Mouse (Mus musculus): ENCODE data around the gene 3110001I22Rik. TPM values are rescaled to one million over a fixed set of nuclear protein-coding genes. Genes with fewer than 3 reads are reported as not detected.
"Not testable (repeated sequence)": the region's sequence is repeated elsewhere in the genome, so short reads cannot be mapped to it uniquely, and the experiment has no call there.

Gene 3110001I22Rik
- polyA plus RNA-seq, 1 experiment from 2014 or later = 3.8 TPM

GRCm38 (mm10) chr16:13669282-13669681 is 2.4 kb upstream of the 3110001I22Rik start:
- H3K27me3 ChIP-seq = no peaks in the 10 kb centered on the region
- no peak overlapping the region for H3K27ac ChIP-seq (replicated peaks)
- 90% methylated on average over 1 of the region's 1 CpGs for WGBS
- H3K4me3 ChIP-seq (replicated peaks) = no peak overlapping the region
- no peak overlapping the region for H3K9ac ChIP-seq
- peaks cover 20% of the 10 kb centered on the region for H3K36me3 ChIP-seq
- H3K4me2 ChIP-seq (replicated peaks) = no peak overlapping the region
- H3K4me1 ChIP-seq = peaks cover 25% of the 10 kb centered on the region
- H3K9me3 ChIP-seq (replicated peaks) = no peaks in the 10 kb centered on the region
- ATAC-seq (ENCODE audit: insufficient number of reproducible peaks, low FRiP score, low TSS enrichment, low read depth) = no peak

GRCm38 (mm10) chr16:13670896-13671295 is 833 bp upstream of the 3110001I22Rik start:
- H3K36me3 ChIP-seq; H3K4me2 ChIP-seq (replicated peaks); H3K27me3 ChIP-seq; H3K9ac ChIP-seq; ATAC-seq (ENCODE audit: insufficient number of reproducible peaks, low FRiP score, low TSS enrichment, low read depth); H3K9me3 ChIP-seq (replicated peaks); H3K27ac ChIP-seq (replicated peaks): not testable (repeated sequence)
- peaks cover 25% of the 10 kb centered on the region for H3K4me1 ChIP-seq
- 81% methylated on average over 5 of the region's 5 CpGs for WGBS
- H3K4me3 ChIP-seq (replicated peaks) = peak overlapping the region; percentile 90

- Histone ChIP-seq H3K9me3 (replicated peaks) (no peaks in the 10 kb centered on the region), H3K4me1 (peaks cover 19% of the 10 kb centered on the region), H3K4me3 (replicated peaks) (peak overlapping the region; percentile 90), H3K36me3 (peaks cover 12% of the 10 kb centered on the region), H3K27me3 (no peaks in the 10 kb centered on the region), H3K27ac (replicated peaks) (peak overlapping the region; percentile 90; the same call in 1 of the 2 replicates), H3K9ac (peak overlapping the region; percentile 82), H3K4me2 (replicated peaks) (peak overlapping the region; percentile 56)
- ATAC-seq (ENCODE audit: insufficient number of reproducible peaks, low FRiP score, low TSS enrichment, low read depth) = no peak; the same call in 1 of the 2 replicates
- WGBS = 1% methylated on average over 20 of the region's 20 CpGs
Measured at GRCm38 (mm10) chr16:13672386-13672898, 713 bp downstream of the 3110001I22Rik start.

- H3K4me3 ChIP-seq (replicated peaks) = peak overlapping the region; percentile 90
- no peak overlapping the region for H3K27ac ChIP-seq (replicated peaks)
- no peaks in the 10 kb centered on the region for H3K27me3 ChIP-seq
- no peaks in the 10 kb centered on the region for H3K9me3 ChIP-seq (replicated peaks)
- peak overlapping the region; percentile 56; the same call in 1 of the 2 replicates for H3K4me2 ChIP-seq (replicated peaks)
- no peak overlapping the region for H3K9ac ChIP-seq
- ATAC-seq (ENCODE audit: insufficient number of reproducible peaks, low FRiP score, low TSS enrichment, low read depth) = no peak
- H3K4me1 ChIP-seq = peaks cover 17% of the 10 kb centered on the region
- H3K36me3 ChIP-seq = peaks cover 18% of the 10 kb centered on the region
- 78% methylated on average over 5 of the region's 5 CpGs for WGBS
Measured at GRCm38 (mm10) chr16:13673114-13673513, 1.4 kb downstream of the 3110001I22Rik start.

GRCm38 (mm10) chr16:13674511-13674910 is 2.8 kb downstream of the 3110001I22Rik start:
- peaks cover 18% of the 10 kb centered on the region for H3K36me3 ChIP-seq
- no peak for ATAC-seq (ENCODE audit: insufficient number of reproducible peaks, low FRiP score, low TSS enrichment, low read depth)
- no peak overlapping the region for H3K4me2 ChIP-seq (replicated peaks)
- H3K4me1 ChIP-seq = peaks cover 17% of the 10 kb centered on the region
- H3K4me3 ChIP-seq (replicated peaks) = no peak overlapping the region
- H3K27ac ChIP-seq (replicated peaks) = no peak overlapping the region
- H3K9me3 ChIP-seq (replicated peaks) = no peaks in the 10 kb centered on the region
- no peak overlapping the region for H3K9ac ChIP-seq
- no peaks in the 10 kb centered on the region for H3K27me3 ChIP-seq
- WGBS = 91% methylated on average over 3 of the region's 3 CpGs

- ATAC-seq (ENCODE audit: insufficient number of reproducible peaks, low FRiP score, low TSS enrichment, low read depth) = no peak
- Histone ChIP-seq H3K4me2 (replicated peaks) (no peak overlapping the region), H3K4me1 (no peaks in the 10 kb centered on the region), H3K36me3 (peaks cover 21% of the 10 kb centered on the region), H3K9me3 (replicated peaks) (no peaks in the 10 kb centered on the region), H3K27ac (replicated peaks) (no peak overlapping the region), H3K9ac (no peak overlapping the region), H3K4me3 (replicated peaks) (no peak overlapping the region), H3K27me3 (no peaks in the 10 kb centered on the region)
- WGBS = 85% methylated on average over 3 of the region's 3 CpGs
Measured at GRCm38 (mm10) chr16:13678601-13679319, 7.0 kb downstream of the 3110001I22Rik start.

GRCm38 (mm10) chr16:13698998-13699397 is 27.3 kb downstream of the 3110001I22Rik start:
- no peak for ATAC-seq (ENCODE audit: insufficient number of reproducible peaks, low FRiP score, low TSS enrichment, low read depth)
- peaks cover 66% of the 10 kb centered on the region for H3K36me3 ChIP-seq
- no peaks in the 10 kb centered on the region for H3K9me3 ChIP-seq (replicated peaks)
- H3K4me2 ChIP-seq (replicated peaks) = no peak overlapping the region
- H3K27ac ChIP-seq (replicated peaks) = no peak overlapping the region
- H3K27me3 ChIP-seq = no peaks in the 10 kb centered on the region
- no peaks in the 10 kb centered on the region for H3K4me1 ChIP-seq
- WGBS = 90% methylated on average over 7 of the region's 7 CpGs
- H3K9ac ChIP-seq = no peak overlapping the region
- H3K4me3 ChIP-seq (replicated peaks) = no peak overlapping the region

- 97% methylated on average over 7 of the region's 7 CpGs for WGBS
- peaks cover 60% of the 10 kb centered on the region for H3K36me3 ChIP-seq
- H3K27me3 ChIP-seq = no peaks in the 10 kb centered on the region
- no peaks in the 10 kb centered on the region for H3K4me1 ChIP-seq
- no peak overlapping the region for H3K4me3 ChIP-seq (replicated peaks)
- H3K27ac ChIP-seq (replicated peaks) = no peak overlapping the region
- no peak overlapping the region for H3K9ac ChIP-seq
- no peak overlapping the region for H3K4me2 ChIP-seq (replicated peaks)
- no peak for ATAC-seq (ENCODE audit: insufficient number of reproducible peaks, low FRiP score, low TSS enrichment, low read depth)
- H3K9me3 ChIP-seq (replicated peaks) = no peaks in the 10 kb centered on the region
Measured at GRCm38 (mm10) chr16:13702184-13702583, 30.5 kb downstream of the 3110001I22Rik start.

- H3K27ac ChIP-seq (replicated peaks) = no peak overlapping the region
- no peaks in the 10 kb centered on the region for H3K4me1 ChIP-seq
- H3K9me3 ChIP-seq (replicated peaks) = no peaks in the 10 kb centered on the region
- WGBS = 87% methylated on average over 9 of the region's 10 CpGs
- H3K4me3 ChIP-seq (replicated peaks) = no peak overlapping the region
- H3K9ac ChIP-seq = no peak overlapping the region
- no peak overlapping the region for H3K4me2 ChIP-seq (replicated peaks)
- no peak for ATAC-seq (ENCODE audit: insufficient number of reproducible peaks, low FRiP score, low TSS enrichment, low read depth)
- H3K27me3 ChIP-seq = no peaks in the 10 kb centered on the region
- H3K36me3 ChIP-seq = peaks cover 40% of the 10 kb centered on the region
Measured at GRCm38 (mm10) chr16:13704676-13705075, 32.9 kb downstream of the 3110001I22Rik start.

GRCm38 (mm10) chr16:13714910-13715309 is 43.2 kb downstream of the 3110001I22Rik start:
- WGBS = 77% methylated on average over 3 of the region's 3 CpGs
- H3K27ac ChIP-seq (replicated peaks) = no peak overlapping the region
- no peaks in the 10 kb centered on the region for H3K27me3 ChIP-seq
- no peak overlapping the region for H3K4me2 ChIP-seq (replicated peaks)
- no peak overlapping the region for H3K9ac ChIP-seq
- H3K9me3 ChIP-seq (replicated peaks) = no peaks in the 10 kb centered on the region
- H3K36me3 ChIP-seq = no peaks in the 10 kb centered on the region
- no peak for ATAC-seq (ENCODE audit: insufficient number of reproducible peaks, low FRiP score, low TSS enrichment, low read depth)
- H3K4me1 ChIP-seq = no peaks in the 10 kb centered on the region
- no peak overlapping the region for H3K4me3 ChIP-seq (replicated peaks)

- WGBS = 88% methylated on average over 2 of the region's 2 CpGs
- no peak for ATAC-seq (ENCODE audit: insufficient number of reproducible peaks, low FRiP score, low TSS enrichment, low read depth)
- Histone ChIP-seq H3K4me3 (replicated peaks) (no peak overlapping the region), H3K4me1 (no peaks in the 10 kb centered on the region), H3K9me3 (replicated peaks) (no peaks in the 10 kb centered on the region), H3K27ac (replicated peaks) (no peak overlapping the region), H3K9ac (no peak overlapping the region), H3K4me2 (replicated peaks) (no peak overlapping the region), H3K36me3 (no peaks in the 10 kb centered on the region), H3K27me3 (no peaks in the 10 kb centered on the region)
Measured at GRCm38 (mm10) chr16:13716821-13717553, 45.3 kb downstream of the 3110001I22Rik start.
